Mouse (Mus musculus): ENCODE measurements at regions not wholly inside any gene's neighbourhood (a gene's known extent, or its start where the extent isn't known, plus 50 kb on each side); places are given as distances from the start of the nearest gene placed in this dataset.
"Not testable (repeated sequence)": the region's sequence is repeated elsewhere in the genome, so short reads cannot be mapped to it uniquely, and the experiment has no call there.

GRCm38 (mm10) chr13:5695581-5695980 is 165.7 kb upstream of the Klf6 start:
- not testable (repeated sequence) for H3K9me3 ChIP-seq; H3K4me2 ChIP-seq; H3K27ac ChIP-seq; H3K36me3 ChIP-seq (replicated peaks); ATAC-seq (ENCODE audit: low FRiP score); H3K4me1 ChIP-seq; H3K4me3 ChIP-seq (replicated peaks); H3K27me3 ChIP-seq; H3K9ac ChIP-seq
- 58% methylated on average over 3 of the region's 3 CpGs for WGBS

- Histone ChIP-seq H3K4me3 (replicated peaks) (no peak overlapping the region), H3K36me3 (replicated peaks) (no peaks in the 10 kb centered on the region), H3K27me3 (no peaks in the 10 kb centered on the region), H3K27ac (no peak overlapping the region), H3K9me3 (no peaks in the 10 kb centered on the region), H3K4me1 (no peaks in the 10 kb centered on the region), H3K4me2 (no peak overlapping the region), H3K9ac (no peak overlapping the region)
- 15% methylated on average over 2 of the region's 2 CpGs for WGBS
- ATAC-seq (ENCODE audit: low FRiP score), result no peak
Observed at GRCm38 (mm10) chr13:5696377-5696776, 164.9 kb upstream of the Klf6 start.

- ATAC-seq (ENCODE audit: low FRiP score); H3K4me3 ChIP-seq (replicated peaks); H3K4me2 ChIP-seq; H3K27ac ChIP-seq; H3K36me3 ChIP-seq (replicated peaks); H3K27me3 ChIP-seq; H3K9me3 ChIP-seq; H3K4me1 ChIP-seq; H3K9ac ChIP-seq: not testable (repeated sequence)
- 35% methylated on average over 1 of the region's 1 CpGs for WGBS
Observed at GRCm38 (mm10) chr13:5697329-5697728, 164.0 kb upstream of the Klf6 start.

GRCm38 (mm10) chr13:5702071-5702470 is 159.2 kb upstream of the Klf6 start:
- H3K27me3 ChIP-seq, result no peaks in the 10 kb centered on the region
- 82% methylated on average over 3 of the region's 3 CpGs for WGBS
- no peak for ATAC-seq (ENCODE audit: low FRiP score)
- no peaks in the 10 kb centered on the region for H3K36me3 ChIP-seq (replicated peaks)
- no peak overlapping the region for H3K27ac ChIP-seq
- no peak overlapping the region for H3K4me2 ChIP-seq
- no peaks in the 10 kb centered on the region for H3K9me3 ChIP-seq
- H3K9ac ChIP-seq, result no peak overlapping the region
- H3K4me1 ChIP-seq, result no peaks in the 10 kb centered on the region
- H3K4me3 ChIP-seq (replicated peaks), result no peak overlapping the region

GRCm38 (mm10) chr13:5704991-5705390 is 156.3 kb upstream of the Klf6 start:
- no peaks in the 10 kb centered on the region for H3K4me1 ChIP-seq
- H3K36me3 ChIP-seq (replicated peaks), result no peaks in the 10 kb centered on the region
- no peaks in the 10 kb centered on the region for H3K27me3 ChIP-seq
- H3K4me3 ChIP-seq (replicated peaks), result no peak overlapping the region
- ATAC-seq (ENCODE audit: low FRiP score), result no peak
- no peak overlapping the region for H3K4me2 ChIP-seq
- H3K27ac ChIP-seq, result no peak overlapping the region
- no peaks in the 10 kb centered on the region for H3K9me3 ChIP-seq
- H3K9ac ChIP-seq, result no peak overlapping the region

- no peaks in the 10 kb centered on the region for H3K27me3 ChIP-seq
- no peaks in the 10 kb centered on the region for H3K9me3 ChIP-seq
- no peak overlapping the region for H3K4me2 ChIP-seq
- H3K27ac ChIP-seq, result no peak overlapping the region
- no peaks in the 10 kb centered on the region for H3K36me3 ChIP-seq (replicated peaks)
- no peak for ATAC-seq (ENCODE audit: low FRiP score)
- 93% methylated on average over 1 of the region's 1 CpGs for WGBS
- H3K9ac ChIP-seq, result no peak overlapping the region
- H3K4me3 ChIP-seq (replicated peaks), result no peak overlapping the region
- no peaks in the 10 kb centered on the region for H3K4me1 ChIP-seq
Observed at GRCm38 (mm10) chr13:5711646-5712045, 149.6 kb upstream of the Klf6 start.

- no peak for ATAC-seq (ENCODE audit: low FRiP score)
- Histone ChIP-seq H3K4me3 (replicated peaks) (no peak overlapping the region), H3K9ac (no peak overlapping the region), H3K9me3 (no peaks in the 10 kb centered on the region), H3K27me3 (no peaks in the 10 kb centered on the region), H3K4me1 (no peaks in the 10 kb centered on the region), H3K36me3 (replicated peaks) (no peaks in the 10 kb centered on the region), H3K27ac (no peak overlapping the region), H3K4me2 (no peak overlapping the region)
- 87% methylated on average over 6 of the region's 6 CpGs for WGBS
Observed at GRCm38 (mm10) chr13:5713195-5713863, 148.0 kb upstream of the Klf6 start.

- ATAC-seq (ENCODE audit: low FRiP score), result no peak
- Histone ChIP-seq H3K4me3 (replicated peaks) (no peak overlapping the region), H3K27me3 (no peaks in the 10 kb centered on the region), H3K4me2 (no peak overlapping the region), H3K9ac (no peak overlapping the region), H3K36me3 (replicated peaks) (no peaks in the 10 kb centered on the region), H3K9me3 (no peaks in the 10 kb centered on the region), H3K4me1 (no peaks in the 10 kb centered on the region), H3K27ac (no peak overlapping the region)
- 89% methylated on average over 12 of the region's 12 CpGs for WGBS
Observed at GRCm38 (mm10) chr13:5714191-5714591, 147.1 kb upstream of the Klf6 start.

- no peaks in the 10 kb centered on the region for H3K27me3 ChIP-seq
- no peaks in the 10 kb centered on the region for H3K36me3 ChIP-seq (replicated peaks)
- no peak overlapping the region for H3K9ac ChIP-seq
- H3K4me1 ChIP-seq, result no peaks in the 10 kb centered on the region
- H3K9me3 ChIP-seq, result no peaks in the 10 kb centered on the region
- no peak overlapping the region for H3K4me3 ChIP-seq (replicated peaks)
- ATAC-seq (ENCODE audit: low FRiP score), result no peak
- no peak overlapping the region for H3K27ac ChIP-seq
- H3K4me2 ChIP-seq, result no peak overlapping the region
Observed at GRCm38 (mm10) chr13:5714793-5715192, 146.5 kb upstream of the Klf6 start.

GRCm38 (mm10) chr13:5716749-5717148 is 144.5 kb upstream of the Klf6 start:
- Histone ChIP-seq H3K27ac (no peak overlapping the region), H3K9ac (no peak overlapping the region), H3K9me3 (no peaks in the 10 kb centered on the region), H3K27me3 (no peaks in the 10 kb centered on the region), H3K4me3 (replicated peaks) (no peak overlapping the region), H3K36me3 (replicated peaks) (no peaks in the 10 kb centered on the region), H3K4me2 (no peak overlapping the region), H3K4me1 (no peaks in the 10 kb centered on the region)
- no peak for ATAC-seq (ENCODE audit: low FRiP score)
- WGBS, result 81% methylated on average over 3 of the region's 3 CpGs

- Histone ChIP-seq H3K27me3 (no peaks in the 10 kb centered on the region), H3K9me3 (no peaks in the 10 kb centered on the region), H3K27ac (no peak overlapping the region), H3K4me1 (no peaks in the 10 kb centered on the region), H3K36me3 (replicated peaks) (no peaks in the 10 kb centered on the region), H3K9ac (no peak overlapping the region), H3K4me2 (no peak overlapping the region), H3K4me3 (replicated peaks) (no peak overlapping the region)
- ATAC-seq (ENCODE audit: low FRiP score), result no peak
- 99% methylated on average over 2 of the region's 2 CpGs for WGBS
Observed at GRCm38 (mm10) chr13:5723319-5723718, 138.0 kb upstream of the Klf6 start.

GRCm38 (mm10) chr13:5724364-5724763 is 136.9 kb upstream of the Klf6 start:
- ATAC-seq (ENCODE audit: low FRiP score), result no peak

GRCm38 (mm10) chr13:5725984-5726383 is 135.3 kb upstream of the Klf6 start:
- 86% methylated on average over 4 of the region's 4 CpGs for WGBS
- H3K9me3 ChIP-seq, result no peaks in the 10 kb centered on the region
- no peak overlapping the region for H3K4me3 ChIP-seq (replicated peaks)
- no peak overlapping the region for H3K9ac ChIP-seq
- H3K27ac ChIP-seq, result no peak overlapping the region
- H3K4me2 ChIP-seq, result no peak overlapping the region
- peaks cover 10% of the 10 kb centered on the region for H3K4me1 ChIP-seq
- no peaks in the 10 kb centered on the region for H3K27me3 ChIP-seq
- no peak for ATAC-seq (ENCODE audit: low FRiP score)
- H3K36me3 ChIP-seq (replicated peaks), result no peaks in the 10 kb centered on the region

More at GRCm38 (mm10) chr13:5724364-5724763, 136.9 kb upstream of the Klf6 start:
- H3K9me3 ChIP-seq, result no peaks in the 10 kb centered on the region
- H3K4me2 ChIP-seq, result no peak overlapping the region
- H3K27me3 ChIP-seq, result no peaks in the 10 kb centered on the region
- H3K4me1 ChIP-seq, result peaks cover 9% of the 10 kb centered on the region
- no peak overlapping the region for H3K4me3 ChIP-seq (replicated peaks)
- no peaks in the 10 kb centered on the region for H3K36me3 ChIP-seq (replicated peaks)
- H3K9ac ChIP-seq, result no peak overlapping the region
- H3K27ac ChIP-seq, result no peak overlapping the region
- WGBS, result 91% methylated on average over 1 of the region's 1 CpGs

All from forebrain, embryonic 12.5 days (tissue).